Mouse (Mus musculus) heart, embryonic 14.5 days (tissue): ENCODE data around the gene Zc2hc1c. TPM values are rescaled to one million over a fixed set of nuclear protein-coding genes. Genes with fewer than 3 reads are reported as not detected.

Source experiments
- ATAC-seq: fragments of 200-750 bp; cut with Nextera tagmentation; 2 replicates; pipeline ENCODE4 v1.8.0; 2017; ENCODE audit warnings: low read depth, moderate TSS enrichment; ENCODE audit not compliant: insufficient number of reproducible peaks, insufficient read depth, low FRiP score
- H3K27ac ChIP-seq, 2 experiments: fragments of 200-500 bp in 1 of 2; fragments of 300-500 bp in 1 of 2; sonication (generic) in 1 of 2; replicated peaks in 1 of 2; 2 replicates each; pipeline ENCODE4 v1.5.1; 2012 to 2014; ENCODE audit warnings: low read depth in 2 of 2, low read length in 2 of 2, control low read depth in 1 of 2, mild to moderate bottlenecking in 1 of 2, mixed read lengths in 1 of 2; ENCODE audit not compliant: control insufficient read depth in 1 of 2, insufficient read depth in 1 of 2
- H3K27me3 ChIP-seq: fragments of 300-500 bp; sonication (generic); 2 replicates; pipeline ENCODE4 v1.6.1; 2014; ENCODE audit warnings: mild to moderate bottlenecking, low read length, control low read depth; ENCODE audit not compliant: control insufficient read depth, insufficient read depth
- H3K36me3 ChIP-seq: fragments of 300-500 bp; sonication (generic); 2 replicates; pipeline ENCODE4 v1.6.1; 2014; ENCODE audit warnings: mild to moderate bottlenecking, control low read depth, low read length, mixed read lengths; ENCODE audit not compliant: control insufficient read depth, insufficient read depth
- H3K4me1 ChIP-seq, 2 experiments: fragments of 200-500 bp in 1 of 2; fragments of 300-500 bp in 1 of 2; sonication (generic) in 1 of 2; 2 replicates each; pipeline ENCODE4 v1.6.1; 2012 to 2014; ENCODE audit warnings: low read length in 2 of 2, control low read depth in 1 of 2, mixed read lengths in 1 of 2; ENCODE audit not compliant: control insufficient read depth in 2 of 2, insufficient read depth in 2 of 2
- H3K4me2 ChIP-seq: fragments of 300-500 bp; sonication (generic); 2 replicates; pipeline ENCODE4 v1.6.1; 2014; ENCODE audit warnings: mild to moderate bottlenecking, low read length
- H3K4me3 ChIP-seq, 2 experiments: fragments of 200-500 bp in 1 of 2; fragments of 300-500 bp in 1 of 2; sonication (generic) in 1 of 2; 2 replicates each; pipeline ENCODE4 v1.5.1; 2012 to 2014; ENCODE audit warnings: low read length in 2 of 2, mild to moderate bottlenecking in 2 of 2, control low read depth in 1 of 2, low read depth in 1 of 2, moderate library complexity in 1 of 2; ENCODE audit not compliant: control insufficient read depth in 1 of 2, insufficient read depth in 1 of 2
- H3K9ac ChIP-seq: fragments of 300-500 bp; sonication (generic); 2 replicates; pipeline ENCODE4 v1.6.1; 2014; ENCODE audit warnings: mild to moderate bottlenecking, low read length
- H3K9me3 ChIP-seq: fragments of 300-500 bp; sonication (generic); 2 replicates; pipeline ENCODE4 v1.6.1; 2016; ENCODE audit warnings: low read length, control low read depth; ENCODE audit not compliant: control insufficient read depth
- WGBS: fragments of 180-500 bp; shearing (Covaris S2); extraction: QIAGEN DNeasy Blood & Tissue Kit; methylation state at CpG from one replicate; pipeline ENCODE4 v1.1.7; 2014; 5-methylcytosine and 5-hydroxymethylcytosine counted together
- polyA plus RNA-seq: library from polyadenylated mRNA; unstranded; fragments of >200 nt; fragmentation: Nextera tagmentation; extraction: Ambion mirVana; gene quantifications from 2 replicates; pipeline ENCODE4 v1.2.1, GENCODE M21; 2014

Zc2hc1c gene
- polyA plus RNA-seq, 1 experiment from 2014 or later: 1.1 TPM

DNA sequence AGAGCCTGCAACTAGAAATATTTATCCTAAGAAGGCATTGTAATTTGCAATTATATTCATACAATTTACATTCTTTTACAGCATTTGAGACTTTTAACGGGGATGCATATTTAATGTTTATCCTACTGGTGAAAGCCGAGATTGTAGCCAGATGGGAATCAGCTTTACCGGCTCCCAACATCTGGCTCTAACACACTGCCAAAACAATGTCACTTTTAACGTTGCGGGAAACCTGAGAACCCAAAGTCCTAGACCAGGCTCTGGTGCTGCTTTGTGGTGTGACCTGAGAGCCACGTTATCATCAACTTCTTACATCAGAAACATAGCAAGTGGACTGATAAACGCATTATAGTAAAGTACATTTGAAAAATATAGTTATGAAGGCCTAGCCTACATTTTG, 23.5 kb upstream of the Zc2hc1c start:
- Histone ChIP-seq H3K27ac (no peak overlapping the region), H3K9ac (no peak overlapping the region), H3K4me3 (no peak overlapping the region), H3K27me3 (no peaks in the 10 kb centered on the region), H3K4me1 (peaks cover 3 to 16% of the 10 kb centered on the region in 2 experiments; a peak in 3 of 4 replicates), H3K9me3 (no peaks in the 10 kb centered on the region), H3K36me3 (peaks cover 9% of the 10 kb centered on the region; the same call in 1 of the 2 replicates), H3K4me2 (no peak overlapping the region)
- 46% methylated on average over 7 of the region's 7 CpGs for whole genome bisulfite sequencing
- no peak for ATAC-seq

DNA sequence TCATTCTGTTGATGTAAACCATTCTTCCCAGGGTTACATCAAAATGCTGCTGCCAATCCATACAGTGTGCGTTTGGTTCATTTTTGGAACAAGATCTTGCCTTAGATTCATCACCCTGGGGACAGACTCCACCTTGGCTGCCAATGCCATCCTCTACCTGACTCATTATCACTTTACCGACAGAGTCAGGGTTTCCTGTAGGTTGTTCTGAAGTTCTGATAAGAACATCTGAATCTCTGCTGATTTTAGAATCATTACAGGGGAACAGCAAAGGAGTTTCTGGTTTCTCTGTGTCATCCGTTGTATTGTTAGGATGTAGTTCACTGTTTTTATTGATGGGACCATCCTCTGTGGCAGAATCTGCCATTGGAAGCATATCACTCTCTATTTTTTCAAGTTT, 22.1 kb upstream of the Zc2hc1c start:
- H3K4me2 ChIP-seq: no peak overlapping the region

DNA sequence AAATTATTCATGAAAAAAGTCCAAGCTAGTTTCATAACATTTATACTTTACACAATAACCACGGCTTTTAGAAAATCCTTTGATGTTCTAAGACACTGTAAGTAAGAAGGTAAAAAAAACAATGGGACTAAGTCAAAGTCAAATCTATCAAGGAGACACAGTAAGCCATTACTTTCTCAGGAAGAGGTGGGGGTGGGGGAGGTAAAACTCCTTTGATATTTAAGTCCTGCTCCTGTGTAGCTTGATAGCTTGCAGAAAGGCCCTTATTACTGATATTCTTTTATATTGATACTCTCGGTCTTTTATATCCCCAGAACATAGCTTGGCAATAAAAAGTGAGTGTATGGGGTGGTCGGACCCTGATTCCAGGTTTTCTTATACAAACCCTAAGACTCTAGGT, 18.6 kb upstream of the Zc2hc1c start:
- peak overlapping the region; percentile 74 for H3K4me2 ChIP-seq
- no peaks in the 10 kb centered on the region for H3K27me3 ChIP-seq
- 0 out of 2 replicates have a peak, but pooled peaks cover 3% of the 10 kb centered on the region for H3K36me3 ChIP-seq
- peaks cover 3% of the 10 kb centered on the region; the same call in 1 of the 2 replicates for H3K9me3 ChIP-seq
- ATAC-seq: no peak
- H3K4me3 ChIP-seq: peak overlapping the region; percentile 64 to 95
- 47% methylated on average over 3 of the region's 3 CpGs for WGBS
- H3K4me1 ChIP-seq: peaks cover 2 to 12% of the 10 kb centered on the region in 2 experiments; a peak in 3 of 4 replicates
- peak overlapping the region; percentile 75 to 79; a peak in 3 of 4 replicates for H3K27ac ChIP-seq
- peak overlapping the region; percentile 81 for H3K9ac ChIP-seq

More for the DNA sequence above, 22.1 kb upstream of the Zc2hc1c start:
- ATAC-seq: no peak
- Histone ChIP-seq H3K9ac (no peak overlapping the region), H3K4me3 (no peak overlapping the region), H3K9me3 (no peaks in the 10 kb centered on the region), H3K27ac (no peak overlapping the region), H3K36me3 (no peaks in the 10 kb centered on the region), H3K4me1 (peaks cover 3 to 17% of the 10 kb centered on the region in 2 experiments; a peak in 3 of 4 replicates), H3K27me3 (no peaks in the 10 kb centered on the region)
- 72% methylated on average over 3 of the region's 3 CpGs for WGBS

DNA sequence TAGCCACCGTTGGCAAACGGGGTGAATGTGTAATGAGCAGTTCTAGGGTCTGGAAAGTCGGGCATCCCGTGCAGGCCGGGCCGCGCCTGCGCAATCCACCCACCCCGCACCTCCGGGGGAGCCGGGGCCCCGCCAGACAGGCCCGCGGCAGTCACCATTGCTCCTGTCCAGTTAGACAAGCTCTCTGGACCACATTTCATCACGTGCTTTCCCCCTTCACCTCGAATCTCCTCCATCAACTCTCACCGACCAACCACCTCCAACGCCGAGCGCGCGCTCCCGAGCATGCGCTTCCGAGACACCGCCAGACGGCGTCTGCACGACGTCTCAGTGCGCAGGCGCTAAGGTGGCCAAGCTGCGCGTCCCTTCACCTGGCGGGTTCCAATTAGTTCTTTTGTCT, 18.1 kb upstream of the Zc2hc1c start, which contains the start of gene Mlh3:
Mlh3 (minus strand) TSS at position 281 of the 400 bp plus-strand sequence.
- H3K4me2 ChIP-seq: peak within 1 kb of the TSS; percentile 74
- peaks cover 2 to 8% of the 10 kb centered on the region in 2 experiments; a peak in 3 of 4 replicates for H3K4me1 ChIP-seq
- peak within 1 kb of the TSS; percentile 75 to 79 for H3K27ac ChIP-seq
- H3K36me3 ChIP-seq: 0 out of 2 replicates have a peak, but pooled peaks cover 7% of the 10 kb centered on the region
- 1% methylated on average over 35 of the region's 35 CpGs for WGBS
- H3K4me3 ChIP-seq: peak within 1 kb of the TSS; percentile 64 to 95
- ATAC-seq: peak; percentile 68
- H3K27me3 ChIP-seq: no peaks in the 10 kb centered on the region
- peak within 1 kb of the TSS; percentile 81 for H3K9ac ChIP-seq
- H3K9me3 ChIP-seq: peaks cover 3% of the 10 kb centered on the region; the same call in 1 of the 2 replicates

DNA sequence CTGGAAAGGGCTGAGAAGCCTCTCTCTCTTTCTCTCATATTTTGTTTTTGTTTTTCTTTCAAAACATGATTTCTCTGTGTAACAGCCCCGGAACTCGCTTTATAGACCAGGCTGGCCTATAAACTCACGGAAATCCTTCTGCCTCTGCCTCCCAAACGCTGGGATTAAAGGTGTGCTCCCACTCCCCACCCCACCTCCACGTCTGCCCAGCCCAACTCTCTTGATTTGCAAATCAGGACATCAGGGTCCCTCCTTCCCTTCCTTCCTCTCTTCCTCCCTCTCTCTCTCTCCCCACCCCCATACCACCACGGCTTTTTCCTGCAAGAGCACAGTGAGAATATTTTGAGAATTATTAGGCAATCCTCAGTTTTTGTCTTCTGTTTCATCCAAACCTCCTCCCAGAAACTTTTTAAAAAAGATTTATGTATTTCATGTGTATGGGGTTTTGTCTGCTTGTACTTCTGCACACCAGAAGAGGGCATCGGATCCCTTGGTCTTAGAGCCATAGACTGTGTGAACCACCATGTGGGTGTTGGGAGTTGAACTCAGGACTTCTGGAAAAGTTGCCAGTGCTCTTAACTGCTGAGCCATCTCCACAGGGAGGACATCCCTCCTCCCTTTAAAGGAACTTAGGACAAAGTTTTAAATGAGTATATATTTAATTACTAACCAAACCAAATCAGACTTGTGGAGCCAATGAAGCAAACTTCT, 17.1 kb upstream of the Zc2hc1c start:
- Histone ChIP-seq H3K4me3 (no peak overlapping the region), H3K27ac (no peak overlapping the region), H3K27me3 (no peaks in the 10 kb centered on the region), H3K4me1 (peaks cover 2 to 4% of the 10 kb centered on the region in 2 experiments; a peak in 3 of 4 replicates), H3K9ac (no peak overlapping the region), H3K36me3 (peaks cover 16% of the 10 kb centered on the region), H3K9me3 (peaks cover 3% of the 10 kb centered on the region; the same call in 1 of the 2 replicates), H3K4me2 (no peak overlapping the region)
- no peak for ATAC-seq
- WGBS: 65% methylated on average over 7 of the region's 7 CpGs

DNA sequence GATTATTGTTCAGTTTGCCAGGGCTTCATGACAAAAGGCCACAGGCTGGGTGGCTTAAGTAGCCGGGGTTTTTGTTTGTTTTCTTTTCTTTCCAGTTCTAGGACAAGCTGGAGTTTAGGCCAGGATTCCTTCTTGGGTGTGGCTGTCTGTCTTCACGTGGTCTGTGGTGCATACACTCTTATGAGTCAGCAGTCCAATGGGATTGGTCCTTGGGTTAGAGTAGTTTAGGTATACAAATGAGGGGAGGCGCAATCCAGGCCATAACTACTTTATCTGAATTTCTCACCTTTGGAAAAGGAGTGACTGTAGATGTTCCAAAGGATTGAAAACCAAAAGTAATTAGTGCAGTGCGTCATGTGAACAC, 16.6 kb upstream of the Zc2hc1c start:
- Histone ChIP-seq H3K27me3 (no peaks in the 10 kb centered on the region), H3K4me2 (no peak overlapping the region), H3K9ac (no peak overlapping the region), H3K4me1 (peaks cover 2 to 4% of the 10 kb centered on the region in 2 experiments; a peak in 3 of 4 replicates), H3K4me3 (no peak overlapping the region), H3K9me3 (peaks cover 3% of the 10 kb centered on the region; the same call in 1 of the 2 replicates), H3K27ac (no peak overlapping the region), H3K36me3 (peaks cover 19% of the 10 kb centered on the region)
- no peak for ATAC-seq
- 61% methylated on average over 4 of the region's 4 CpGs for WGBS

DNA sequence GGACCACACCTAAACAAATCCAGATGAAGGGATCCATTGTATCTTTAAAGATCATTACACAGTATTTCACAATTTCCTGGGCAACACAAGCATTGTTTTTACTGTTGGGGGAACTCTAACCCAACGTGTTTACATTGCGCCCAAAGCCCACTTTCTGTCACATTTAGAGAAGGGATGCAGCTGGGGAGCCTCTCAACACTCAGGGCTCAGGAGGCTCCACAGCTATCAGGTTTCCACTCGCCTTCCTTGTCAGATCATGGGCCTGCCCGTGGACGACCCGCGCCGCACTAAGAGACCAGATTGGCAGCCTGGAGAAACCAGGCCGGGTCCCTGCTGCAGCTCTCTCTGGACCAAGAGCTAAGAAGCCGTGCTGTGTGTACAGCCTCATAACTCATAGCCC, 14.9 kb upstream of the Zc2hc1c start:
- H3K27ac ChIP-seq: no peak overlapping the region

More for the DNA sequence above, 14.9 kb upstream of the Zc2hc1c start:
- Histone ChIP-seq H3K4me3 (no peak overlapping the region), H3K36me3 (peaks cover 30% of the 10 kb centered on the region), H3K9ac (no peak overlapping the region), H3K4me1 (peaks cover 2 to 4% of the 10 kb centered on the region in 2 experiments; a peak in 3 of 4 replicates), H3K27me3 (no peaks in the 10 kb centered on the region), H3K9me3 (peaks cover 3% of the 10 kb centered on the region; the same call in 1 of the 2 replicates), H3K4me2 (no peak overlapping the region)
- WGBS: 52% methylated on average over 10 of the region's 10 CpGs
- ATAC-seq: no peak
